Mouse (Mus musculus): ENCODE data around the gene Guca2b. TPM values are rescaled to one million over a fixed set of nuclear protein-coding genes. Genes with fewer than 3 reads are reported as not detected.

Gene Guca2b
- polyA plus RNA-seq, 1 experiment from 2014 or later, result not detected

- H3K9me3 ChIP-seq (ENCODE audit: control insufficient read depth, low read length), result no peaks in the 10 kb centered on the region
- DNase-seq (ENCODE audit: low spot score), result no peak
- no peaks in the 10 kb centered on the region for H3K27me3 ChIP-seq (ENCODE audit: control insufficient read depth, insufficient read depth, low read length)
- no peak overlapping the region for H3K27ac ChIP-seq (ENCODE audit: low read depth, low read length)
- no peak overlapping the region for H3K4me2 ChIP-seq (replicated peaks; ENCODE audit: low read depth, low read length)
- H3K36me3 ChIP-seq (ENCODE audit: control insufficient read depth, insufficient read depth, low read length), result no peaks in the 10 kb centered on the region
- no peaks in the 10 kb centered on the region for H3K4me1 ChIP-seq (replicated peaks; ENCODE audit: control insufficient read depth, insufficient read depth, low read length)
- ATAC-seq (ENCODE audit: low FRiP score), result no peak
- no peak overlapping the region for H3K4me3 ChIP-seq (ENCODE audit: low read depth, low read length)
- H3K9ac ChIP-seq (ENCODE audit: low read depth, low read length), result no peak overlapping the region
- WGBS, result 93% methylated on average over 14 of the region's 14 CpGs
Observed at GRCm38 (mm10) chr4:119663409-119664095, 4.8 kb upstream of the Guca2b start.

GRCm38 (mm10) chr4:119662976-119663375 is 4.2 kb upstream of the Guca2b start:
- Histone ChIP-seq H3K4me1 (replicated peaks; ENCODE audit: control insufficient read depth, insufficient read depth, low read length) (no peaks in the 10 kb centered on the region), H3K27ac (ENCODE audit: low read depth, low read length) (no peak overlapping the region), H3K9me3 (ENCODE audit: control insufficient read depth, low read length) (no peaks in the 10 kb centered on the region), H3K27me3 (ENCODE audit: control insufficient read depth, insufficient read depth, low read length) (no peaks in the 10 kb centered on the region), H3K36me3 (ENCODE audit: control insufficient read depth, insufficient read depth, low read length) (no peaks in the 10 kb centered on the region), H3K4me2 (replicated peaks; ENCODE audit: low read depth, low read length) (no peak overlapping the region), H3K9ac (ENCODE audit: low read depth, low read length) (no peak overlapping the region), H3K4me3 (ENCODE audit: low read depth, low read length) (no peak overlapping the region)
- WGBS, result 91% methylated on average over 7 of the region's 7 CpGs
- ATAC-seq (ENCODE audit: low FRiP score) (no peak), DNase-seq (ENCODE audit: low spot score) (no peak)

GRCm38 (mm10) chr4:119662151-119662550 is 3.4 kb upstream of the Guca2b start:
- Histone ChIP-seq H3K27ac (ENCODE audit: low read depth, low read length) (no peak overlapping the region), H3K27me3 (ENCODE audit: control insufficient read depth, insufficient read depth, low read length) (no peaks in the 10 kb centered on the region), H3K36me3 (ENCODE audit: control insufficient read depth, insufficient read depth, low read length) (no peaks in the 10 kb centered on the region), H3K9me3 (ENCODE audit: control insufficient read depth, low read length) (no peaks in the 10 kb centered on the region), H3K4me2 (replicated peaks; ENCODE audit: low read depth, low read length) (no peak overlapping the region), H3K4me3 (ENCODE audit: low read depth, low read length) (no peak overlapping the region), H3K4me1 (replicated peaks; ENCODE audit: control insufficient read depth, insufficient read depth, low read length) (no peaks in the 10 kb centered on the region), H3K9ac (ENCODE audit: low read depth, low read length) (no peak overlapping the region)
- 77% methylated on average over 4 of the region's 4 CpGs for WGBS
- DNase-seq (ENCODE audit: low spot score), result no peak
- ATAC-seq (ENCODE audit: low FRiP score), result no peak

- 89% methylated on average over 8 of the region's 8 CpGs for WGBS
- Histone ChIP-seq H3K36me3 (ENCODE audit: control insufficient read depth, insufficient read depth, low read length) (no peaks in the 10 kb centered on the region), H3K27me3 (ENCODE audit: control insufficient read depth, insufficient read depth, low read length) (no peaks in the 10 kb centered on the region), H3K4me2 (replicated peaks; ENCODE audit: low read depth, low read length) (no peak overlapping the region), H3K27ac (ENCODE audit: low read depth, low read length) (no peak overlapping the region), H3K4me1 (replicated peaks; ENCODE audit: control insufficient read depth, insufficient read depth, low read length) (no peaks in the 10 kb centered on the region), H3K4me3 (ENCODE audit: low read depth, low read length) (no peak overlapping the region), H3K9me3 (ENCODE audit: control insufficient read depth, low read length) (no peaks in the 10 kb centered on the region), H3K9ac (ENCODE audit: low read depth, low read length) (no peak overlapping the region)
- no peak for DNase-seq (ENCODE audit: low spot score)
- ATAC-seq (ENCODE audit: low FRiP score), result no peak
Observed at GRCm38 (mm10) chr4:119660007-119660406, 1.3 kb upstream of the Guca2b start.

- no peak overlapping the region for H3K9ac ChIP-seq (ENCODE audit: low read depth, low read length)
- no peak overlapping the region for H3K4me3 ChIP-seq (ENCODE audit: low read depth, low read length)
- no peaks in the 10 kb centered on the region for H3K27me3 ChIP-seq (ENCODE audit: control insufficient read depth, insufficient read depth, low read length)
- no peaks in the 10 kb centered on the region for H3K4me1 ChIP-seq (replicated peaks; ENCODE audit: control insufficient read depth, insufficient read depth, low read length)
- H3K4me2 ChIP-seq (replicated peaks; ENCODE audit: low read depth, low read length), result no peak overlapping the region
- no peak for DNase-seq (ENCODE audit: low spot score)
- no peak for ATAC-seq (ENCODE audit: low FRiP score)
- no peak overlapping the region for H3K27ac ChIP-seq (ENCODE audit: low read depth, low read length)
- no peaks in the 10 kb centered on the region for H3K9me3 ChIP-seq (ENCODE audit: control insufficient read depth, low read length)
- H3K36me3 ChIP-seq (ENCODE audit: control insufficient read depth, insufficient read depth, low read length), result no peaks in the 10 kb centered on the region
- WGBS, result 75% methylated on average over 2 of the region's 2 CpGs
Observed at GRCm38 (mm10) chr4:119658246-119658645, 508 bp downstream of the Guca2b start.

GRCm38 (mm10) chr4:119657011-119657410 is 1.7 kb downstream of the Guca2b start:
- 0 out of 2 replicates have a peak, but pooled peaks cover 4% of the 10 kb centered on the region for H3K9me3 ChIP-seq (ENCODE audit: control insufficient read depth, low read length)
- H3K36me3 ChIP-seq (ENCODE audit: control insufficient read depth, insufficient read depth, low read length), result no peaks in the 10 kb centered on the region
- WGBS, result 88% methylated on average over 1 of the region's 1 CpGs
- no peak overlapping the region for H3K27ac ChIP-seq (ENCODE audit: low read depth, low read length)
- DNase-seq (ENCODE audit: low spot score) (no peak), ATAC-seq (ENCODE audit: low FRiP score) (no peak)
- no peak overlapping the region for H3K9ac ChIP-seq (ENCODE audit: low read depth, low read length)
- no peaks in the 10 kb centered on the region for H3K4me1 ChIP-seq (replicated peaks; ENCODE audit: control insufficient read depth, insufficient read depth, low read length)
- no peak overlapping the region for H3K4me3 ChIP-seq (ENCODE audit: low read depth, low read length)
- H3K27me3 ChIP-seq (ENCODE audit: control insufficient read depth, insufficient read depth, low read length), result no peaks in the 10 kb centered on the region
- no peak overlapping the region for H3K4me2 ChIP-seq (replicated peaks; ENCODE audit: low read depth, low read length)

GRCm38 (mm10) chr4:119642666-119643065 is 16.1 kb downstream of the Guca2b start:
- Histone ChIP-seq H3K4me1 (replicated peaks; ENCODE audit: control insufficient read depth, insufficient read depth, low read length) (no peaks in the 10 kb centered on the region), H3K27ac (ENCODE audit: low read depth, low read length) (no peak overlapping the region), H3K9ac (ENCODE audit: low read depth, low read length) (no peak overlapping the region), H3K36me3 (ENCODE audit: control insufficient read depth, insufficient read depth, low read length) (no peaks in the 10 kb centered on the region), H3K4me2 (replicated peaks; ENCODE audit: low read depth, low read length) (no peak overlapping the region), H3K4me3 (ENCODE audit: low read depth, low read length) (no peak overlapping the region), H3K27me3 (ENCODE audit: control insufficient read depth, insufficient read depth, low read length) (no peaks in the 10 kb centered on the region), H3K9me3 (ENCODE audit: control insufficient read depth, low read length) (no peaks in the 10 kb centered on the region)
- DNase-seq (ENCODE audit: low spot score), result no peak
- 91% methylated on average over 4 of the region's 4 CpGs for WGBS
- ATAC-seq (ENCODE audit: low FRiP score), result no peak

GRCm38 (mm10) chr4:119638656-119639055 is 20.1 kb downstream of the Guca2b start:
- Histone ChIP-seq H3K36me3 (ENCODE audit: control insufficient read depth, insufficient read depth, low read length) (no peaks in the 10 kb centered on the region), H3K4me3 (ENCODE audit: low read depth, low read length) (no peak overlapping the region), H3K9me3 (ENCODE audit: control insufficient read depth, low read length) (no peaks in the 10 kb centered on the region), H3K27me3 (ENCODE audit: control insufficient read depth, insufficient read depth, low read length) (no peaks in the 10 kb centered on the region), H3K4me1 (replicated peaks; ENCODE audit: control insufficient read depth, insufficient read depth, low read length) (no peaks in the 10 kb centered on the region), H3K9ac (ENCODE audit: low read depth, low read length) (no peak overlapping the region), H3K4me2 (replicated peaks; ENCODE audit: low read depth, low read length) (no peak overlapping the region), H3K27ac (ENCODE audit: low read depth, low read length) (no peak overlapping the region)
- ATAC-seq (ENCODE audit: low FRiP score) (no peak), DNase-seq (ENCODE audit: low spot score) (no peak)
- 60% methylated on average over 11 of the region's 11 CpGs for whole genome bisulfite sequencing

- Histone ChIP-seq H3K27me3 (ENCODE audit: control insufficient read depth, insufficient read depth, low read length) (no peaks in the 10 kb centered on the region), H3K4me1 (replicated peaks; ENCODE audit: control insufficient read depth, insufficient read depth, low read length) (no peaks in the 10 kb centered on the region), H3K4me2 (replicated peaks; ENCODE audit: low read depth, low read length) (no peak overlapping the region), H3K27ac (ENCODE audit: low read depth, low read length) (no peak overlapping the region), H3K9ac (ENCODE audit: low read depth, low read length) (no peak overlapping the region), H3K36me3 (ENCODE audit: control insufficient read depth, insufficient read depth, low read length) (no peaks in the 10 kb centered on the region), H3K9me3 (ENCODE audit: control insufficient read depth, low read length) (no peaks in the 10 kb centered on the region), H3K4me3 (ENCODE audit: low read depth, low read length) (no peak overlapping the region)
- ATAC-seq (ENCODE audit: low FRiP score) (no peak), DNase-seq (ENCODE audit: low spot score) (no peak)
- WGBS, result 83% methylated on average over 6 of the region's 6 CpGs
Observed at GRCm38 (mm10) chr4:119637946-119638345, 20.8 kb downstream of the Guca2b start.

All from hindbrain, embryonic 11.5 days (tissue).